Mouse (Mus musculus) CH12.LX (cell line): ENCODE data around the gene Dmd. TPM values are rescaled to one million over a fixed set of nuclear protein-coding genes. Genes with fewer than 3 reads are reported as not detected.

Experiments used
- DNase-seq: peaks from one replicate; pipeline ENCODE4 v3.0.0-alpha.2; 2013; ENCODE audit errors: extremely low read depth
- H3K27ac ChIP-seq: 2 replicates; pipeline ENCODE4 v1.5.1; 2012; ENCODE audit warnings: low read depth, mild to moderate bottlenecking, control low read depth, moderate library complexity; ENCODE audit not compliant: insufficient read depth
- H3K27me3 ChIP-seq: replicated peaks from 2 replicates; pipeline ENCODE3; 2012; ENCODE audit warnings: inconsistent platforms
- H3K36me3 ChIP-seq, 2 experiments: replicated peaks in 1 of 2; 2 replicates each; pipeline versions ENCODE3 to v1.6.1; 2012; ENCODE audit warnings: inconsistent platforms in 1 of 2, low read length in 1 of 2, mild to moderate bottlenecking in 1 of 2, mixed read lengths in 1 of 2, moderate library complexity in 1 of 2; ENCODE audit not compliant: control insufficient read depth in 1 of 2, insufficient read depth in 1 of 2
- H3K4me1 ChIP-seq, 2 experiments: 2 replicates each; pipeline ENCODE4 v1.6.1; 2012; ENCODE audit warnings: inconsistent platforms in 1 of 2, moderate library complexity in 1 of 2; ENCODE audit not compliant: insufficient read depth in 2 of 2, control insufficient read depth in 1 of 2
- H3K4me2 ChIP-seq: 2 replicates; pipeline ENCODE4 v1.6.1; 2012; ENCODE audit warnings: low read depth, mild to moderate bottlenecking, control low read depth; ENCODE audit not compliant: poor library complexity, insufficient read depth, severe bottlenecking
- H3K4me3 ChIP-seq, 3 experiments: fragments of 150-350 bp in 1 of 3; sonication (generic) in 1 of 3; replicated peaks in 1 of 3; 2 replicates each; pipeline versions ENCODE3 to v1.5.1; 2011 to 2012; ENCODE audit warnings: low read depth in 2 of 3, low read length in 2 of 3, mild to moderate bottlenecking in 2 of 3, moderate library complexity in 2 of 3, control low read depth in 1 of 3, improper control_type of control experiment in 1 of 3, inconsistent platforms in 1 of 3, mixed read lengths in 1 of 3; ENCODE audit not compliant: poor library complexity in 1 of 3
- H3K79me2 ChIP-seq: replicated peaks from 2 replicates; pipeline ENCODE4 v1.6.1; 2012; ENCODE audit warnings: mild to moderate bottlenecking, moderate library complexity; ENCODE audit not compliant: control insufficient read depth, poor library complexity, insufficient read depth, severe bottlenecking; ENCODE audit errors: extremely low read depth
- H3K9ac ChIP-seq: 2 replicates; pipeline ENCODE4 v1.6.1; 2012; ENCODE audit warnings: low read depth, mild to moderate bottlenecking, control low read depth, moderate library complexity; ENCODE audit not compliant: insufficient read depth
- H3K9me3 ChIP-seq: replicated peaks from 2 replicates; pipeline ENCODE3; 2012; ENCODE audit warnings: low read length, inconsistent platforms, mixed read lengths
- BHLHE40 ChIP-seq: IDR thresholded peaks from 2 replicates; pipeline ENCODE4 v1.6.1; 2011; ENCODE audit warnings: mild to moderate bottlenecking, low read depth, low read length, improper control_type of control experiment
- CHD1 ChIP-seq: IDR thresholded peaks from 2 replicates; pipeline ENCODE4 v1.6.1; 2012; ENCODE audit warnings: low read depth, low read length, improper control_type of control experiment, inconsistent platforms
- CHD2 ChIP-seq: IDR thresholded peaks from 2 replicates; pipeline ENCODE4 v1.6.1; 2011; ENCODE audit warnings: low read length, improper control_type of control experiment
- CTCF ChIP-seq, 2 experiments: IDR thresholded peaks in 1 of 2; conservative IDR thresholded peaks in 1 of 2; 2 replicates each; pipeline ENCODE4 v1.5.1; 2011 to 2012; ENCODE audit warnings: low read depth in 2 of 2, low read length in 2 of 2, improper control_type of control experiment in 1 of 2, inconsistent platforms in 1 of 2, mild to moderate bottlenecking in 1 of 2, moderate library complexity in 1 of 2
- E2F4 ChIP-seq: IDR thresholded peaks from 2 replicates; pipeline ENCODE4 v1.6.1; 2011; ENCODE audit warnings: low read depth, low read length, improper control_type of control experiment; ENCODE audit not compliant: insufficient replicate concordance
- ELF1 ChIP-seq: IDR thresholded peaks from 2 replicates; pipeline ENCODE4 v1.6.1; 2014; ENCODE audit warnings: low read depth, mild to moderate bottlenecking, inconsistent platforms, low read length, improper control_type of control experiment
- EP300 ChIP-seq: IDR thresholded peaks from 2 replicates; pipeline ENCODE4 v1.6.1; 2011; ENCODE audit warnings: low read length, improper control_type of control experiment
- ETS1 ChIP-seq: conservative IDR thresholded peaks from 2 replicates; pipeline ENCODE4 v1.6.1; 2012; ENCODE audit warnings: low read depth, mild to moderate bottlenecking, inconsistent platforms, low read length, improper control_type of control experiment, moderate library complexity
- GABPA ChIP-seq: IDR thresholded peaks from 2 replicates; pipeline ENCODE4 v1.6.1; 2012; ENCODE audit warnings: low read depth, low read length, improper control_type of control experiment, inconsistent platforms; ENCODE audit not compliant: insufficient replicate concordance
- IRF4 ChIP-seq: IDR thresholded peaks from 2 replicates; pipeline ENCODE4 v1.6.1; 2014; ENCODE audit warnings: low read depth, mild to moderate bottlenecking, inconsistent platforms, low read length, improper control_type of control experiment
- JUN ChIP-seq: IDR thresholded peaks from 2 replicates; pipeline ENCODE4 v1.6.1; 2011; ENCODE audit warnings: low read depth, mild to moderate bottlenecking, low read length, improper control_type of control experiment, moderate library complexity; ENCODE audit not compliant: insufficient read depth
- JUND ChIP-seq: conservative IDR thresholded peaks from 2 replicates; pipeline ENCODE4 v1.6.1; 2011; ENCODE audit warnings: low read depth, low read length, improper control_type of control experiment
- KAT2A ChIP-seq: IDR thresholded peaks from 2 replicates; pipeline ENCODE4 v1.6.1; 2012; ENCODE audit warnings: low read length, improper control_type of control experiment, inconsistent platforms; ENCODE audit not compliant: insufficient replicate concordance
- MAFK ChIP-seq: IDR thresholded peaks from 2 replicates; pipeline ENCODE4 v1.6.1; 2011; ENCODE audit warnings: low read length, improper control_type of control experiment; ENCODE audit not compliant: insufficient replicate concordance
- MAX ChIP-seq: IDR thresholded peaks from 2 replicates; pipeline ENCODE4 v1.6.1; 2011; ENCODE audit warnings: low read length, improper control_type of control experiment
- MAZ ChIP-seq: IDR thresholded peaks from 2 replicates; pipeline ENCODE4 v1.6.1; 2012; ENCODE audit warnings: low read depth, mild to moderate bottlenecking, inconsistent platforms, low read length, improper control_type of control experiment, moderate library complexity
- MXI1 ChIP-seq: IDR thresholded peaks from 2 replicates; pipeline ENCODE4 v1.6.1; 2011; ENCODE audit warnings: mild to moderate bottlenecking, low read depth, low read length, improper control_type of control experiment
- NRF1 ChIP-seq: IDR thresholded peaks from 2 replicates; pipeline ENCODE4 v1.6.1; 2014; ENCODE audit warnings: low read depth, mild to moderate bottlenecking, inconsistent platforms, low read length, improper control_type of control experiment, moderate library complexity
- PAX5 ChIP-seq: IDR thresholded peaks from 2 replicates; pipeline ENCODE4 v1.6.1; 2012; ENCODE audit warnings: low read length, inconsistent platforms, mixed read lengths
- POLR2A ChIP-seq: IDR thresholded peaks from 2 replicates; pipeline ENCODE4 v1.6.1; 2011; ENCODE audit warnings: low read depth, mild to moderate bottlenecking, improper control_type of control experiment, low read length
- POLR2AphosphoS2 ChIP-seq: IDR thresholded peaks from 2 replicates; pipeline ENCODE4 v1.6.1; 2011; ENCODE audit warnings: low read depth, low read length, improper control_type of control experiment
- RCOR1 ChIP-seq: conservative IDR thresholded peaks from 2 replicates; pipeline ENCODE4 v1.6.1; 2012; ENCODE audit warnings: low read depth, mild to moderate bottlenecking, inconsistent platforms, low read length, improper control_type of control experiment
- SIN3A ChIP-seq: IDR thresholded peaks from 2 replicates; pipeline ENCODE4 v1.6.1; 2012; ENCODE audit warnings: low read length, improper control_type of control experiment, inconsistent platforms
- SMC3 ChIP-seq: IDR thresholded peaks from 2 replicates; pipeline ENCODE4 v1.6.1; 2011; ENCODE audit warnings: low read depth, low read length, improper control_type of control experiment
- TBP ChIP-seq: conservative IDR thresholded peaks from 2 replicates; pipeline ENCODE4 v1.6.1; 2011; ENCODE audit warnings: low read depth, low read length, improper control_type of control experiment
- TCF12 ChIP-seq: IDR thresholded peaks from 2 replicates; pipeline ENCODE4 v1.6.1; 2014; ENCODE audit warnings: low read depth, mild to moderate bottlenecking, inconsistent platforms, low read length, improper control_type of control experiment
- USF1 ChIP-seq: IDR thresholded peaks from 2 replicates; pipeline ENCODE4 v1.6.1; 2014; ENCODE audit warnings: low read depth, mild to moderate bottlenecking, inconsistent platforms, low read length, improper control_type of control experiment
- USF2 ChIP-seq: conservative IDR thresholded peaks from 2 replicates; pipeline ENCODE4 v1.6.1; 2011; ENCODE audit warnings: low read depth, low read length, improper control_type of control experiment
- ZKSCAN1 ChIP-seq: IDR thresholded peaks from 2 replicates; pipeline ENCODE4 v1.6.1; 2012; ENCODE audit warnings: low read depth, inconsistent platforms, low read length, improper control_type of control experiment, borderline replicate concordance
- ZMIZ1 ChIP-seq: IDR thresholded peaks from 2 replicates; pipeline ENCODE4 v1.6.1; 2012; ENCODE audit warnings: low read depth, mild to moderate bottlenecking, inconsistent platforms, low read length, improper control_type of control experiment
- ZNF384 ChIP-seq: IDR thresholded peaks from 2 replicates; pipeline ENCODE4 v1.6.1; 2012; ENCODE audit warnings: low read depth, low read length, improper control_type of control experiment, inconsistent platforms
- dilution Hi-C: fragments of 300-500 bp; cut with MboI; formaldehyde crosslinking; loops from 2 replicates; pipeline ENCODE4 v1.14.3; 2020; ENCODE audit warnings: low sequenced_read_pairs; ENCODE audit not compliant: extremely low pct_unique_long_range_greater_than_20kb, extremely low pct_ligation_motif_present
- in situ Hi-C: fragments of 300-500 bp; cut with MboI; formaldehyde crosslinking; loops from 3 replicates; pipeline ENCODE4 v1.14.3; 2019; ENCODE audit warnings: low sequenced_read_pairs, low pct_ligation_motif_present, low pct_unique_long_range_greater_than_20kb, mixed read lengths
- polyA plus RNA-seq: library from polyadenylated mRNA; unstranded; fragments of >175 nt; gene quantifications from 2 replicates; pipeline ENCODE4 v1.2.1, GENCODE M21; 2012; ENCODE audit warnings: low read depth; ENCODE audit not compliant: insufficient read length
- total RNA-seq, 2 experiments: library from RNA; depleted of rRNA; stranded (reverse); fragments of 300-350 nt in 1 of 2; fragments of >200 nt in 1 of 2; gene quantifications; 2 replicates each; pipeline ENCODE4 v1.2.3; 2012 to 2014

The Dmd gene
- total and polyA plus RNA-seq, 3 experiments: 0.81 to 2.7 (median 2.1) TPM

DNA sequence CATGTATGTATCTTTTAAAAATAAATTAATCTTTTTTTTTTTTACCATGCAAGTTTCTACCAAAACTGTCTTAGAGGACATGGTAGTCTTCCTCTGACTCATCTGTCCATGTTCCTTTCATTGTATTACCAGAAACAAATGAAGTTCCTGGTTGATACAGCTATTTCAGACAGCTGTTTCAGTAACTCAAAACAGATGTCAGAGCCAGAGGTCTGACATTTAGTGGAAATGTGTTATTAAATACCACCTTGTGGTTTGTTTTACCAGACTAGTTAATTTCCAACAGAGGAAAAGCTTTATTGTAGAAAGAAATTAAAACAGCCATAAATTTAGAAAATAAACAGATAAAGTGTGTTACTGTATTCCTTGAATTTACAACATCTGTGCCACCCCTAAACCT is 2245.2 kb downstream of the Dmd start:
- TF ChIP-seq E2F4: no peak
- no peak for TF ChIP-seq NRF1
- no peak for TF ChIP-seq TBP
- TF ChIP-seq ZNF384: no peak
- no peak for TF ChIP-seq IRF4
- TF ChIP-seq USF2: no peak
- Histone ChIP-seq H3K36me3 (no peaks in the 10 kb centered on the region), H3K4me3 (no peak overlapping the region), H3K4me2 (no peak overlapping the region), H3K9me3 (no peaks in the 10 kb centered on the region), H3K4me1 (peaks cover 2 to 9% of the 10 kb centered on the region in 2 experiments; a peak in 2 of 4 replicates), H3K79me2 (no peaks in the 10 kb centered on the region), H3K27me3 (no peaks in the 10 kb centered on the region), H3K27ac (no peak overlapping the region), H3K9ac (no peak overlapping the region)
- dilution Hi-C loops: no loop called here
- in situ Hi-C loops: no loop called here
- DNase-seq: no peak

DNA sequence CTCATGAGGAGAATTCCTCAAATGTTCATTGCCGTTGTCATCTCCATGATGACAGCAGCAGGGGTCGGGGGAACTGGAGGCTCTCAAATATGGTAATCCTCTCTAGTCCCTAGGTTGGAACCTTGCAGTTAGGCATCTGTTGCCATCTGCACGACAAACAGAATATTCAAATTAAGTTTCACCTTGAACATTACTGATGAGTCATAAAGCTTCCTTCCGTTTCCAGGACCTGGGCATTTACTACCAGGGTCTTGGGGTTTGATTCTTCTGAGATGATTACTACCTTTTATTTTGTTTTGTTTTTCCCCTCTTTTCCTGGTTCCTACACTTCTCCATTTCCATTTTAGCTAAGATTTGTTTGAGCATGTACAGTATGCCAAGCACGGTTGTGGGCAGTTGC is 2249.0 kb downstream of the Dmd start:
- peak; percentile 37 for DNase-seq
- no peak for TF ChIP-seq KAT2A
- no peak for TF ChIP-seq E2F4
- TF ChIP-seq JUN: peak; percentile 44
- TF ChIP-seq USF2: no peak
- TF ChIP-seq PAX5: no peak
- no peak for TF ChIP-seq SIN3A
- no peak for TF ChIP-seq TCF12
- TF ChIP-seq NRF1: no peak
- TF ChIP-seq POLR2A: no peak
- TF ChIP-seq ETS1: no peak
- no peak for TF ChIP-seq CHD2
- TF ChIP-seq IRF4: peak; percentile 43; the same call in 1 of the 2 replicates
- no peak for TF ChIP-seq RCOR1
- no peak for TF ChIP-seq MAX
- TF ChIP-seq MXI1: no peak
- TF ChIP-seq ZKSCAN1: no peak
- no peak for TF ChIP-seq ELF1
- TF ChIP-seq CHD1: no peak
- TF ChIP-seq BHLHE40: 0 out of 2 replicates have a peak, but pooled peaks have one; percentile 19
- TF ChIP-seq EP300: peak; percentile 57
- TF ChIP-seq SMC3: no peak
- TF ChIP-seq GABPA: no peak
- no peak for TF ChIP-seq POLR2AphosphoS2
- TF ChIP-seq CTCF (conservative IDR thresholded peaks at IDR 0.05 in 1 of 2, IDR thresholded peaks at IDR 0.05 in 1 of 2; ENCODE audit: low read depth in 2 of 2, low read length in 2 of 2): no peak
- no peak for TF ChIP-seq MAZ
- no peak for TF ChIP-seq TBP
- no peak for TF ChIP-seq MAFK
- no peak for TF ChIP-seq USF1
- peak; percentile 65; the same call in 1 of the 2 replicates for TF ChIP-seq JUND
- no peak for TF ChIP-seq ZMIZ1
- TF ChIP-seq, all 38 proteins: peak for 5
- H3K9ac ChIP-seq: no peak overlapping the region
- no peak overlapping the region; the same call in 1 of the 2 replicates for H3K4me2 ChIP-seq
- H3K27ac ChIP-seq: no peak overlapping the region
- dilution Hi-C loops: no loop called here
- peaks cover 2 to 9% of the 10 kb centered on the region in 2 experiments; a peak in 2 of 4 replicates for H3K4me1 ChIP-seq
- H3K36me3 ChIP-seq: no peaks in the 10 kb centered on the region
- no peaks in the 10 kb centered on the region for H3K9me3 ChIP-seq
- no peaks in the 10 kb centered on the region for H3K27me3 ChIP-seq
- no peaks in the 10 kb centered on the region for H3K79me2 ChIP-seq
- H3K4me3 ChIP-seq: no peak overlapping the region
- in situ Hi-C loops: no loop called here
